Mouse (Mus musculus) spleen, postnatal 36 days (tissue): ENCODE measurements at regions not wholly inside any gene's neighbourhood (a gene's known extent, or its start where the extent isn't known, plus 50 kb on each side); places are given as distances from the start of the nearest gene placed in this dataset.
"Not testable (repeated sequence)": the region's sequence is repeated elsewhere in the genome, so short reads cannot be mapped to it uniquely, and the experiment has no call there.

Source experiments
- DNase-seq, 2 experiments: peaks; one replicate each; pipeline ENCODE4 v3.0.0; 2022; ENCODE audit warnings: low spot score in 2 of 2, mixed read lengths in 1 of 2

DNA sequence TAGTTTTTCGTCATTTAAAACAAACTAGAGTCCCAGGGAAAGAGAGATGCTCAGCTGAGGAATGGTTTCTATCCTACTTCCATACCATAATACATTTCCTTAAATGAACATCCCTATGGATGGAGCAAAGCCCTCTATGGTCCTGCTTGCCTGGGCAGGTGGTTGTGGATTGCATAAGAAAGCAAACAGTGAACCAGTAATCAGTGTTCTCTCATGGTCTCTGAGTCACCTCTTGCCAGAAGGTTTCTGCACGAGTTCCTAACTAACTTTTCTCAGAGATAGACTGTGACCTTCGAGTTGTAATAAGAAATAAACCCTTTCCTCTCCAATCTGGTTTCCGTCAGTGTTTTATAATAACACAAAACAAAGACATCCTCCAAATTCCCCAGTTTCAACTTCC lies 62.9 kb upstream of the Bet1 start:
- no peak for DNase-seq

DNA sequence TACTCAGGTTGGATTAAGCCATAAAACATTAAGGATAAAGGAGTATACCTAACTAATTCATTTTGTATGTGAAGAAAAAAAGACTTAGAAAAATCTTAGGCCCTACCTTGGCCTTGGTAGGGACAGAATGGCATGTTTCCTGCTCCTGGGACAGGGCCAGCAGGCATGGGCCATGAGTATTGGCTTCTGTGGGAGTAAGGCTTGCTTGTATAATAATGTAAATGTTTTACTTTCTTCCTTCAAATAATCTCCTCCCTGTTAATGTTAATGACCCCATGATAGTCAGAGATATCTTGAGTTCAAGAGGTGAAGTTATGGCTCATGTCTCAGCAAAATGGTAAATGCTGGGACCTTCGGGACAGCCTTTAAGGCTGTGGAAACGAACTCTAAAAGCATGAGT lies 71.5 kb upstream of the Bet1 start:
- DNase-seq: no peak

DNA sequence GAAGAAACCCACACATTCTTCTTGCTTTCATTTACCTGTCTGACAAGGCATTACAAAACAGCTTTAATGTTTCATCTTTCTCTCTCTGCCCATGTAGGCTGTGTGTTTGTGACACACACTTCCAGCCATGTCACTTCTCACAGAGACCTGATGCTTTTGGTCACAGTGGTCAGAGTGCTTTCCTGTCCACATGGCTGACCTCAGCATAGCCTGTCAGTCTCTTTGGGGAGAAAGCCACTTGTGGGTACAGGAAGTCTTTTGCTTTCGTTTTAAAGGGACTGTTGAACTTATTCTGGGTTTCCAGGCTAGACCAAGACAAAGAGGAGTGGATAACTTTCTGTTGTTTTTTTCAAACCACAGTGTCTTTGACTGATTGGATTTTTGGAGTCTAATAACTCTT lies 77.0 kb upstream of the Bet1 start:
- no peak for DNase-seq

DNA sequence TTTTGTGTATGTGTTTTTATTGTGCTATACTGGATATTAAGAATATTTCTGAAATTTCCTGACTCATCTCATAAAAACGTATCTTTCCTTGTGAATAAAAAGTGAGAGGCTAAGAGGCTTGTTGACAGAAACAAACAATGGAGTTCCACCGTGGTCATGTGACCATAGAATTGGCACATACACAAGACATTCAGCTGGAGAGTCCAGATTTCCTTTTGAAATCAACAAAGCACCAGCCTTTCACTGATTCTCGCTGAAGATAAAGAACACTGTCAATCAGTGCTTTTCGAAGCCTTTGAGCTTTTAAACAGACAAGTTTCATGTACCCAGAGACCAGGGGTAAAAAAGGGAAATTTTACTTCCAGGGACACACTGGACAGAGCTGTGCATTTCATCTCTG lies 80.3 kb upstream of the Bet1 start:
- DNase-seq: no peak

DNA sequence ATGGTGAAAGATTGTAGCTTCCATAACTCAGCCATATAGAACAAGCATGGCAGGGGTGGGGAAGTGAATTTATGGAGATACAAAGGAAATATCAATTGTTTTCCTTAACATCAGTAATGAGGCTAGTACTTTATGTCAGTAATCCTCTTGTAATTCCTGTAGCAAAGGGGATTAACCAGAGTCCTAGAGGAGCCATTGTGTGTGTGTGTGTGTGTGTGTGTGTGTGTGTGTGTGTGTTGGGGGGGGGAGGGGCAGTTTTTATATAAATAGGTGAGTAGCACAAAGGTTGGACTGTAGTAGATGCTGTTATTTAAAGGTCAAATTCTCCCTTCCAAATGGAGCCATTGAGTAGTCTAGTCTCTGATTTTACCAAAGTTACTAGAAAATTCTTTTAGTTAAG lies 81.0 kb upstream of the Bet1 start:
- DNase-seq: no peak

DNA sequence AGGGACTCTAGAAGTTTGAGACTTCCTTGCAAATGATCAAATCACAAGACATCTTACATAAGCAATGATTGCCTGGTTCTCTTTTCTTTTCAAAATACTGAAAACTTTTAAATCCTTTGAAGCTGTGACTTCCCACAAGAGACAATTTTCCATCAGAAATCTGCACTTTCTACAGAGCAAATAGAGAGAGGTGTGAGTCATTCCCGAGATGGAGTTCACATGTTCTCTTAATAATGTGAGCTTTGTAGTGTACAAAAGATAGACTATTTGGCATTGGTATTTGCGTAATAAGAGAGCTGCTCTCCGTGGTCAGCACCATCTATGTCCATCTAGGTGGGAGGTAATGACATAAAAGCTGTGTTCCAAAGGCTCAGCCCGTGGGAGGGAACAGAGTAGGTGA lies 84.8 kb upstream of the Bet1 start:
- DNase-seq: no peak

DNA sequence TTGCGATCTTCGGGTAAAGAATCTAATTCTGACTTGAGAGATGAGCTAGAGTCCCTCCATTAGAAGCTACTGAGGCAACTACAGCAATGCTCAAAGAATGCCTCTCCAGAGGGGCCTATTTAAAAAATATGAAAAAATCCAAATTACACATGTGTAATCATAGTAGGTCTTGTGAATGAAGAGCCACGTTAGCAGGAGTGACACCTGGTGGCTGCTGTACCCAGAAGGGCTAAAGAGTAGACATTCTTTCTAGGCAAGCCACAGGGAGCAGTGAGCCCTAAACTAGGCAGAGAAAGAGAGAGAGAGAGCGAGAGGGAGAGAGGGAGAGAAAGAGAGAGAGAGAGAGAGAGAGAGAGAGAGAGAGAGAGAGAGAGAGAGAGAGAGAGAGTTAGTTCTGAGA lies 100.9 kb upstream of the Bet1 start:
- DNase-seq: no peak

DNA sequence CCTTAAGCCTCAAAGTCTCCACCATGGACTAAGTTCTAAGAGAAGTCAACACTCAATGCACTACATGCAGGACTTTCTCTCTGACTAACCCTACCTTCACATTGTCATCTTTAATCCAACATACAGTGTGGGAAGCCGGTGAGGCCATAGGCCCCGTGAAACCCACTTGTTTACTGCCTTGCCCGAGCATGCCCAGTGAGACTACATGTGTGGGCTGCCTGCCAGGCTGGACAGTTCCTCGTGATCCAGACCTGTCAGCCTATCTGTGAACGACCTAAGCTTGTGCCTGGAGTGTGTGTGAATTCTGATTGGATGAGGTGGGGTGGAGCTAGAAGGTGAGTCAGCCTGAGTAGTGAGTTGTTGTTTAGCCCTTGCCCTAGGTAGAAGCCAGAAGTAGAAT lies 104.2 kb upstream of the Bet1 start:
- not testable (repeated sequence) for DNase-seq

DNA sequence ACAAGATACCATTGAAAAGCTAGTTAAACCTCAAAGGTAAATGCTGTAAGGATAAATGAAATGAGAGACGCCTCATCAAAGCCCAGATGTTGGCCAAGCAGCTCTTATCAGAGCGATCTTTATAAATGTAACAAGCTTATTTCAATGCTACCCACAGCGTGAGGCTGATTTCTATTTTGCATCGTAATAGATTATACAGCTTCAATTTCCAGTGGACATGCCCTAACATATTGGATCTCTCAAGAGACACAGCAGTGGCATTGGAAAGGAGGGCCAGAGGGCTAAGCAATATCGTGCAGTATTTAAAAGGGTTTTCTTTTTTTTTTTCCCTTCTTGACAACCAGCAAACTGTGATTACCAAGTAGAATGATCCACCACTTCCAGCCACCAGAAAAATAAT lies 106.5 kb upstream of the Bet1 start:
- DNase-seq: no peak

DNA sequence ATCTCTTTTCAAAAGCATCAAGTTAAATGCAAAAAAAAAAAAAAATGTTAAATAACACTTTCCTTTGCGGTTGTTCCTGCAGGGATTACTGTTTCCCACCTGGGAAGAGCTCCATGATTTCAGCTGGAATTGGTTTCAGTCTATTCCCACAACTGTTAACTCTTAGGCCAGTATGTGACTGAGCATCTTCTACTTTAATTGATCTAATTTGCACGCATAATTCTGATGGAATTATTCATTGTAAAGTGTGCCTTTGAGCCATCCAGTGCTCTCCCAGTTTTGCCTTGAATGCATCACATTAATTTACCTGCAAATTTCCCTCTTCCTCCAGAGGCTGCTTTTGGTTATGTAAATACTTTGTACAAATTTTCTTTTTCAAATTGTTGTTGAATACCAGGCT lies 114.4 kb upstream of the Bet1 start:
- no peak for DNase-seq

DNA sequence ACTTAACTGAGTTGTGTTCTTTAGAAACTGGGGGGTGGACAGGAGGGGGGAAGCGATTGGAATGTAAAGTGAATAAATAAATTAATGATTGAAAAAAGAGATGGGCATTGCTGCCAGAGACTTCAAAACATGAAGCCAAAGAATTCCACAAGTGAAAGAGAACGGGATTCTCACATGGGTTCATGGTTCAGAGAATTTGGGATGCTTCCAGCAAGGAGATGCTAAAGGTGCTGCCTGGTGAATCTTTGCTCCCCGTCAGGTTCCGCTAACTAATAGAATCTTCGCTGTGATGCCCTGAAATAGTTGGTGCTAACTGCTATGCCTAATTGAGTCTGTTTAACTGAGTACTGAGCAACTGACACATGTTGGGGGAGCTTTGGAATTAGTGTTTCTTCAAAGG lies 118.9 kb upstream of the Bet1 start:
- DNase-seq: no peak

DNA sequence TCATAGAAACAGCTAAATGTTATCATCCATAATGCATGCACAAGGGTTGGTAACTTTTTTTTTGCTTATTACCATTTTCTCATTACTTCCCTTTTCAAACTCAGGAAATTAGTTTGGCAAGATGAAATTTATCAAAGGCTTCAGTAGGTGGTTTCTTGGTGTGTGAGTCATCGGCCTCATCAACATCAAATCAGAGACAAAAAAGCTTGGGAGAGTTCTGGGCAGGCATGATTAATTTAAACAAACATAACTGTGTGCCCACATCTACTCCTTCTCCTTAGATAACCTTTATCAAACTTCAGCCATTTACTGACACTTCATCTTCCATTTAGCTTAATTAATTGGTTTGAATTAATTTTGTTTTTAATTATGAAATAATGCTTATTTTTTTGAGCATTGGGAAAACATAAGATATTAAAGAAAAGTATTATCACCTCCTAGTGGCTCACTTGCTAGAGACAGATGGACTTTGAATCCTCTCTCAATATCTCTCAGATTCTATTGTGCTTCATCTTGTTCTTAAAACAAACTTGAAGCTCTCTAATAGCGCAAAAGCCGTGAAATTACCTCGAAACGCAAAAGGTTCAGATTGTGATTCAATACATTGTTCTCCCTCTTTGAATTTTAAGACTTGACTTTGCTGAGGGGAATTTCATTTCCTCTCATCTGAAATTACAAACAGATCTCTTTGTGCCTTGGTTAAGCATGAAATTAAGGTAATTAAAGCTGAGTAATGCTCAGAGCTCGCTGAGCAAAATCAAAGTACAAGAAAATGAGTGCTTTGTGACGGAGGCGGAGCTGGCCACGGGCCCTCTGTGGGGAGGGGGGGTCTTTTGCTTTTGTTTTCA lies 158.7 kb upstream of the Bet1 start:
- no peak for DNase-seq

DNA sequence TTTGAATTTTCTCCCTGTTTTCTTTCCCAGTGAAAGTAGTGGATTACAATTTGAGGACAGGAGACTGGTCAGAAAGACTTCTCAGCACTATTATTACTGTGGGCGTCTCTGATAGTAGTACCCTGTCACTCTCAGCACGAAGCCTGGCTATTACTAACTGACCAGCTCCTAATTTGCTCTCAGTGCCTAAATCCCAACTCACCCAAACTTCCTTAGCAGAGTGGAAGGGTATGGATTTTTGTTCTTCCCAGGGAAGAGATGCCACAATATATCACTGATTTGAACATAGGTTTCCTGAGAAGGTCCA lies 159.3 kb upstream of the Bet1 start:
- no peak for DNase-seq

DNA sequence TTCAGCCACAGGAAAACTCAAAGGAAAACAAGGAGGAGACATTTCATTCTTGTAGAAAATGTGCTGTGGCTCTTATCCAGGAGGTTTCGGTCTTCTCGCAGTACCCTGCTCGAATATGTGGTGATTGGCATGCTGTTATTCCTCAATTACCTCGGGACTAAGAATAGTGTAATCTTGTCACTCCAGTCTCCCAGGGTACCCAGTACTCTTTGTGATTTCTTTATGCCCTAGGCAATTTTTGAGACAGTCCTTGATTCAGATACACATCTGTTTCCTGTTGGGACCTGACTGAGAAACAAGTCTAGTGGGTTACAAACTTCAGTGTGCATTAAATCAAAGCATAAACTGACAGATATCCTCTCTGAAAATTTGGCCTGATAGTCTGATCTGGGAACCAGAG lies 189.8 kb upstream of the Bet1 start:
- DNase-seq: no peak

DNA sequence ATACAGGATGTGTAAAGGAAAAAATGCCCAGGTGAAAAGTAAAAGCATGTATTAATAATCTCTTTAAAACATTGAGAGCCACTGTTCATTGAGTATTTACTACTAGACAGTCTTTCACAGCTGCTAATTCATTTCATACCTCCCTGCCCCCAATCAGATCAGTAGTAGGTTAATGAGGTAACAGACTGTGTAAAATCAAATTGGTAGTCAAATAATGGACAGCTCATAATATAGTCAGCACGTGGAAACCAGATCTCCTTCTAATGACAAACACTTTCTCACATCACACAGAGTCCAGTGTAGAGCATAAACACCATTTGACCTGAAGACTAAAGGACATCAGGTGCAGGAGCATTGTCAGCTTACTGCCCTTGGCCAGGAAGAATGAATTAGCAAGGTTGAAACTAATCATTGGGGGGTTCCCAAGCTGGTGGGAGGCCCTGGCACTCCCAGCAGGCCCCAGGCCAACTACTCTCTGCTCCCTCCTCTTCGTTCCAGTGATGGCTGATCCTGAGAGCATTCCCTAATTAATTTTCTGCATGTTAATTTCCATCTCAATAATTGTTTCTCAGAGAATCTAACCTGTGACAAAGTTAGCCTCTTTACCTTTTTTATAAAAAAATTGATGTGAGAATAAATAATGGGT lies 190.6 kb upstream of the Bet1 start:
- no peak for DNase-seq

DNA sequence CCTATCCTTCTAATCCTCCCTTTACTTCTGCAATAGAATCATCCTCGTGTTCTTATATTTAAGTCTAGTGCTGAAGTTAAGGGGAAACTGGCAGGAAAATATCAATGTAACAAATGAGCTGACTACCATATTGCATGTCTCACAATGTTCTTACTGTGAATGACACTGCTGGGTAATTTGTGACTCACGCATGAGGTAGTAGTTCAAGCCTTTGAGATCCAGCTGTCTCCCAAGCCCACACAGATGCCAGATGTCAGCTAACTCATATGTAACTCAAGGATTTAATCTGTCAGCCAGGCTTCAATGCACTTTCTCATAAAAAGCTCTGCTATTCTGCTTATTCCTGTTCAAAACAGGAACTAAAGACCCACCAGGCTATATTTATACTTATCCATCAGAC lies 204.6 kb upstream of the Bet1 start:
- no peak for DNase-seq

DNA sequence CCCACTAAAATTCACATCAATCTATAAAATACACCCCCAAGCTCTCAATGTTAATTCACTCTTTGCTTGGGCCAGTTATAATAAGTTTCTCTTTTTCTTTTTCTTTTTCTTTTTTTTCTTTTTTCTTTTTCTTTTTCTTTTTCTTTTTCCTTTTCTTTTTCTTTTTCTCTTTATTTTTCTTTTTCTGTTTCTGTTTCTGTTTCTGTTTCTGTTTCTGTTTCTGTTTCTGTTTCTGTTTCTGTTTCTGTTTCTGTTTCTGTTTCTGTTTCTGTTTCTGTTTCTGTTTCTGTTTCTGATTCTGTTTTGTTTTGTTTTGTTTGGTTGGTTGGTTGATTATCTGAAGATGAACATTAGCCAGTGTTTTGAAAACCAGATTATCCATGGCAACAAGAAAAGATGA lies 201.2 kb upstream of the Col1a2 start:
- not testable (repeated sequence) for DNase-seq

DNA sequence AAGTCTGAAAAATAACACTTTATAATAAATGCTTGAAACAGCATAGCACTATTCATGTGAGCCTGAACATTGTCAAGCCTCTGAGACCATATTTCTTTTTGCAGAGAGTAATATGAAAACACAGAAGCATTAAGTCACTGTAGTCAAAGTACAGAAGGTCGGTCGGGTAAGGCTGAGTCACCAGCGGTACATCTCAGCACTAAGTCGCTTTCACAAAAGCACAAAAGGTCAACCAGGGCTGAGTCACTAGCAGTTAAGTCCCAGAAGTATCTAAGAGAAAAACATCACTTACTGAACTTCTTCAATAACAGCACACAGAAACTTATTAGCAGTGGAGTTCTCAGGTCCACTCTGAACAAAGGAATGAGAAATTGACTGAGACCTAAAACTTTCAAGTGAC lies 154.7 kb upstream of the Col1a2 start:
- DNase-seq: no peak

DNA sequence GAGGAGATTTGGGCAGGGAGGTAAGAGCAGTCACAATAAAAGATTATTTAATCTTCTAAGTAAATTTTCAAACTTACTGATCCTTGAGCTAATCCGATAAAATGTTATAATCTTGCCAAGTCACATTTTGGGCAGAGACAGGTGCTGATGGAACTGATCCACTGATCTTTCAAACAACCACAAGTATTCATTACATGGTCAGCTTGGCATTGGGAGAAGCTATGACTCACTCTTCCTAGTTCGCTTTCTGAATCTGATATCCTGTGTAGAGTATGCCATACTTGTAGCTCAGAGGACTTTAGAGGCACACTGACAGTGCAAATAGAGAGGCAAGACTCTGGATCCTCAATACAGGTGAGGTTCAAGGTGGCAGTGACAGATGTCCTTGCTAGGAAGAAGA lies 142.4 kb upstream of the Col1a2 start:
- DNase-seq: no peak

DNA sequence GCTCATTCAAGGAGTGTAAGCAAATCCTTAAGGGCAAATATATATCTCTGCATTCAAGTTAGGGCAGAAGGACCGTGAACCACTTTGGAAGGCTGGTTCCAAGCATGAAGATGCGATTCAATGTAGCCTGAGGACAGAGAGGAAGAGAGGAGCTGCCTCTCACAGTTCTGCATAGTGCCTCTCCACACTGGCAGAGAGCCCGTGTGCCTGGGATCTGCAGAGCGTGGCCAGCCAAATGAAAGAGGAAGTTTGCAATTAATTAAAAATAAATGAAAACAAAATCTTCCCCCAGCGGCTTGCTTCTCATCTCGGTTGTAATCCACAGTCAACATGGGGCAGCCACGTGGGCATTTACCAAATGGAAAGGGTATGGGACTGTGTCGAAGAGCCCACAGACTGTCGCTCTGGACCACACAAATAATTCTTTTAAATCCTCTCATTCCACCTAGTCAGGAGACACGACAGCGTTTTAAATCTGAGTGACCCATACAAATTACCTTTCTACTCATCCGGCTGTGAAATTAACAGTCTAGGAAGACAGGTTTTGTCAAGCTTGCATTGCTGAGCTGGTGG lies 129.1 kb upstream of the Col1a2 start:
- no peak for DNase-seq

DNA sequence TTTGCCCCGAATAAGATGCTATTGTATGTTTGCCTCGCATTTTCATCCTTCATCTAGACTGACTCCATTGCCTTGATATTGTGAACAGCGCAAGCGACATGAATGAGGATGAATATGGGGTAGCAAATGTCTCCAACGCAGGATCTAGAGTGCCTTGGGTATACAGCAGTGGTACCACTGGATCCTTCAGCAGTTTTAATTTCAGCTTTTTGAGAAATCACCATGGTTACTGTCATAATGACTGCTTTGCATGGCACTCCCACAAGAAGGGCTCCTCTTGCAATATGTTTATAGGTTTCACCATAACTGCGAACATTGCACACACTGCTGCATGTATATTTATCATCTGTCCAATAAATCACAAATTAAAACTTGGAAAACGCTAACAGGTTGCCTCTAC lies 107.8 kb upstream of the Col1a2 start:
- no peak for DNase-seq

DNA sequence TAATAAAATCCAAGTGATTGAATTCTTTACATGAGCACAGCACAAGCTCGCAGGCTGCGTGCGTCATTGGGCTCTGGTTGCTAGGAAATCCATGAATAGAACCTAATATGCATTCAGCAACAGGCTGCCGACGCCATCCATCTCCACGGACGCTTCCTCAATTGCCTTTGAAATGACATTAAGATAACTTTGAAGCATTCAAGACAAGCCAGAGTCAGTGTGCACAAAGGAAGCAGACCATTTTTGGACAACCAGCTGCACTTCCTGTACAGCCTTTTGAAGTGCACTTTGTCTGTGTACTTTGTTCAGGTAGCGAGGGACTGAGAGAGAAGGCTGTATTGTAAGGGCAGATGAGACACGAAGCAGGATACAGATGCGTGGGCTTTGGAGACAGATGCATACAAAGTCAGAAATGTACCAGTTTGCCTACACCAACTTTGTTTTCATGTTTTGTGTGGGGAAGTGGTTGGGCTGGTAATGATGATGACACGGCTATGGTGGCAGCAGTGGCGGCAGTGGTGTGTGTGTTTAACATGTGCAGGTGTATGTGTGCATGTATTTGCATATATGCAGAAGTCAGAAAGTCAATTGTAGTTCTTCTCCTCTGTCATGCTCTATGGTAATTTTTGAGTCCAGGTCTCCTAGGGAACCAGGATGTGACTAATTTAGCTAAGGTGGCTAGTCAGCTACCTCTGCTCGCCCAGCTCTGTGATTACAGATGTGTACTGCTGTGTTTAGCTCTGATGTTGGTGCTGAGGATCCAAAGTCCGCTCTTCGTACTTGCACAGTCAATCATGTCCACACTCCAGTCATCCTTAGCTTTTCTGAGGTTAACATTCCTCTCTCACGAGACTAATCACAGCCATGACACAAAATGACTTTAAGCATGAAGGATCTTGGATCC lies 106.7 kb upstream of the Col1a2 start:
- DNase-seq: no peak

DNA sequence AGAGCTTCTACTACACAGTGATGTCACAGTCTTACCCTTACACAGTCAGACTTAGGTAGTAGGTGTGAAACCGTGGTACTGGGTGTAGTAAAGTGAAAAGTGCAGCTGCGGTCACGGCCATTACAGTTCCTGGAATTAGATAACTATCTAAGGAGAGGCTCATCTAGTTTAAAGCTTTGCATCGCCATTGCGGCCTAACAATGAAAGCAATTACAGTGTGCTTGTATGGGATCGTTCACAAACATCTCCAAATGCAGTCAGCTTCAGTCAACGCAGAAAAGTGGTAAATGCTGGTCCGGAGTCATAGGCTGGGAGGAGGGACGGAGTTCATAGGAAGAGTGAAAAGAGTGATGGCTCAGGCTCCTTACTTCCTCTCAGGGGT lies 106.0 kb upstream of the Col1a2 start:
- DNase-seq: no peak
